Mouse (Mus musculus) limb, embryonic 13.5 days (tissue): ENCODE measurements around the gene Lamtor2. TPM values are rescaled to one million over a fixed set of nuclear protein-coding genes. Genes with fewer than 3 reads are reported as not detected.

Experiments
- ATAC-seq: fragments of 200-750 bp; cut with Nextera tagmentation; 2 replicates; pipeline ENCODE4 v1.8.0; 2017; ENCODE audit warnings: low read depth, moderate number of reproducible peaks, moderate TSS enrichment; ENCODE audit not compliant: low FRiP score
- H3K27ac ChIP-seq: fragments of 300-500 bp; sonication (generic); 2 replicates; pipeline ENCODE4 v1.5.1; 2015; ENCODE audit warnings: inconsistent platforms, mild to moderate bottlenecking, moderate library complexity
- H3K27me3 ChIP-seq: fragments of 300-500 bp; sonication (generic); 2 replicates; pipeline ENCODE4 v1.6.1; 2015; ENCODE audit warnings: mild to moderate bottlenecking, inconsistent platforms
- H3K36me3 ChIP-seq: fragments of 300-500 bp; sonication (generic); 2 replicates; pipeline ENCODE4 v1.6.1; 2015; ENCODE audit warnings: inconsistent platforms, mild to moderate bottlenecking, moderate library complexity
- H3K4me1 ChIP-seq: fragments of 300-500 bp; sonication (generic); 2 replicates; pipeline ENCODE4 v1.6.1; 2015; ENCODE audit warnings: inconsistent platforms
- H3K4me2 ChIP-seq: fragments of 300-500 bp; sonication (generic); replicated peaks from 2 replicates; pipeline ENCODE4 v1.6.1; 2015; ENCODE audit warnings: inconsistent platforms, mild to moderate bottlenecking, moderate library complexity
- H3K4me3 ChIP-seq: fragments of 300-500 bp; sonication (generic); 2 replicates; pipeline ENCODE4 v1.5.1; 2015; ENCODE audit warnings: moderate library complexity, mild to moderate bottlenecking, inconsistent platforms
- H3K9ac ChIP-seq: fragments of 300-500 bp; sonication (generic); 2 replicates; pipeline ENCODE4 v1.6.1; 2015; ENCODE audit warnings: mild to moderate bottlenecking, inconsistent platforms
- H3K9me3 ChIP-seq: fragments of 300-500 bp; sonication (generic); 2 replicates; pipeline ENCODE4 v1.6.1; 2016; ENCODE audit warnings: inconsistent platforms
- WGBS: fragments of 180-500 bp; shearing (Covaris S2); methylation state at CpG from one replicate; pipeline ENCODE4 v1.1.7; 2015; 5-methylcytosine and 5-hydroxymethylcytosine counted together
- polyA plus RNA-seq: library from polyadenylated mRNA; unstranded; fragments of >200 nt; fragmentation: Nextera tagmentation; extraction: Ambion mirVana; gene quantifications from 2 replicates; pipeline ENCODE4 v1.2.1, GENCODE M21; 2015

Gene Lamtor2
- polyA plus RNA-seq, 1 experiment from 2014 or later, result 147 TPM

- no peak for ATAC-seq
- peaks cover 56% of the 10 kb centered on the region for H3K4me1 ChIP-seq
- H3K4me2 ChIP-seq, result no peak overlapping the region
- WGBS, result 76% methylated on average over 10 of the region's 10 CpGs
- H3K27me3 ChIP-seq, result no peaks in the 10 kb centered on the region
- H3K4me3 ChIP-seq, result no peak overlapping the region
- no peaks in the 10 kb centered on the region for H3K9me3 ChIP-seq
- H3K9ac ChIP-seq, result no peak overlapping the region
- H3K36me3 ChIP-seq, result no peaks in the 10 kb centered on the region
- H3K27ac ChIP-seq, result peak overlapping the region; percentile 84; the same call in 1 of the 2 replicates
Measured at GRCm38 (mm10) chr3:88514231-88515094, 38.4 kb downstream of the Lamtor2 start.

- peak overlapping the region; percentile 84; the same call in 1 of the 2 replicates for H3K27ac ChIP-seq
- H3K4me1 ChIP-seq, result peaks cover 60% of the 10 kb centered on the region
- no peaks in the 10 kb centered on the region for H3K36me3 ChIP-seq
- no peak overlapping the region; the same call in 1 of the 2 replicates for H3K4me2 ChIP-seq
- no peak overlapping the region for H3K4me3 ChIP-seq
- H3K9ac ChIP-seq, result no peak overlapping the region
- WGBS, result 74% methylated on average over 7 of the region's 7 CpGs
- ATAC-seq, result no peak
- H3K27me3 ChIP-seq, result no peaks in the 10 kb centered on the region
- no peaks in the 10 kb centered on the region for H3K9me3 ChIP-seq
Measured at GRCm38 (mm10) chr3:88513546-88514115, 39.2 kb downstream of the Lamtor2 start.

DNA sequence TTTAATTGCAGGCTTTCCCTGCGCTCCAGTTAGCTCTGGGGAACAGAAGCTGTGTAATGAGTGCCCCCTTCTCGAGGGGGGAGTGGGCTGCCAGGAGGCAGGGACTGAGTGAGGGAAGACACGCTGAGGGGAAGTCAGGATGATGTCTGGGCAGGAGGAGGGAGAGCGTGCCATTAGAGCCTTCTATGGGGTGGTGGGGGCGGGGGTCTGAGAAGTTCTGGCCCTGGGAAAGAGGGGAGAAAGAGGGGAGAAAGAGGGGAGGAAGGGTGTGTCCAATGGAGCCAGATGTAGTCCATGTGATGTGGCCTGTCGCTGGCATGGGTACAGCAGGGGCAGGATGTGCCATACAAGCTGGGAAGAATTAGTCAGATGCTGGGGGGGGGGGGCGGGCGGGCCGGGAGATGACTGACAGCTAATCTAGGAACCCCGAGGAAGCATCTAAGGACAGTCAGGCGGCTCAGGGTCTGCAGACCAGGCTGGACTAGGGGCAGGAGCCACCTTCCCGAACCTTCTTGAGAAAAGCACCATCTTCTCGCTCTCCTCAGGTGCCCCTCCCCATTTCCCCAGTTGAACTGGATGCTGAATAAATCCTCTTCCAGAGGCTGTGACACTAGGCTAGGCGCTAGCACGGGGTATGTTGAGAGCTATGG lies 39.9 kb downstream of the Lamtor2 start:
- H3K4me3 ChIP-seq, result no peak overlapping the region
- no peaks in the 10 kb centered on the region for H3K27me3 ChIP-seq
- 0 out of 2 replicates have a peak overlapping the region, but pooled peaks have one; percentile 21 for H3K9ac ChIP-seq
- H3K27ac ChIP-seq, result peak overlapping the region; percentile 84
- H3K4me1 ChIP-seq, result peaks cover 60% of the 10 kb centered on the region
- H3K36me3 ChIP-seq, result no peaks in the 10 kb centered on the region
- 0 out of 2 replicates have a peak, but pooled peaks have one; percentile 16 for ATAC-seq
- no peaks in the 10 kb centered on the region for H3K9me3 ChIP-seq
- H3K4me2 ChIP-seq, result peak overlapping the region; percentile 29
- WGBS, result 35% methylated on average over 13 of the region's 15 CpGs

GRCm38 (mm10) chr3:88512141-88512895 lies 40.6 kb downstream of the Lamtor2 start:
- peak overlapping the region; percentile 84 for H3K27ac ChIP-seq
- no peaks in the 10 kb centered on the region for H3K27me3 ChIP-seq
- H3K9ac ChIP-seq, result 0 out of 2 replicates have a peak overlapping the region, but pooled peaks have one; percentile 21
- H3K9me3 ChIP-seq, result no peaks in the 10 kb centered on the region
- no peak overlapping the region for H3K4me3 ChIP-seq
- peak overlapping the region; percentile 29 for H3K4me2 ChIP-seq
- 27% methylated on average over 6 of the region's 6 CpGs for WGBS
- H3K36me3 ChIP-seq, result no peaks in the 10 kb centered on the region
- H3K4me1 ChIP-seq, result peaks cover 60% of the 10 kb centered on the region
- no peak for ATAC-seq

GRCm38 (mm10) chr3:88511559-88511958 lies 41.3 kb downstream of the Lamtor2 start:
- Histone ChIP-seq H3K4me1 (peaks cover 67% of the 10 kb centered on the region), H3K27ac (peak overlapping the region; percentile 84), H3K9me3 (no peaks in the 10 kb centered on the region), H3K27me3 (no peaks in the 10 kb centered on the region), H3K4me3 (no peak overlapping the region), H3K36me3 (no peaks in the 10 kb centered on the region), H3K9ac (no peak overlapping the region), H3K4me2 (no peak overlapping the region)
- WGBS, result 49% methylated on average over 4 of the region's 4 CpGs
- no peak for ATAC-seq

GRCm38 (mm10) chr3:88510421-88511289 lies 42.2 kb downstream of the Lamtor2 start:
- Histone ChIP-seq H3K4me2 (peak overlapping the region; percentile 62), H3K4me1 (peaks cover 74% of the 10 kb centered on the region), H3K27me3 (no peaks in the 10 kb centered on the region), H3K4me3 (peak overlapping the region; percentile 40), H3K36me3 (no peaks in the 10 kb centered on the region), H3K9me3 (no peaks in the 10 kb centered on the region), H3K27ac (peak overlapping the region; percentile 94), H3K9ac (peak overlapping the region; percentile 59)
- ATAC-seq, result no peak
- WGBS, result 43% methylated on average over 13 of the region's 13 CpGs

DNA sequence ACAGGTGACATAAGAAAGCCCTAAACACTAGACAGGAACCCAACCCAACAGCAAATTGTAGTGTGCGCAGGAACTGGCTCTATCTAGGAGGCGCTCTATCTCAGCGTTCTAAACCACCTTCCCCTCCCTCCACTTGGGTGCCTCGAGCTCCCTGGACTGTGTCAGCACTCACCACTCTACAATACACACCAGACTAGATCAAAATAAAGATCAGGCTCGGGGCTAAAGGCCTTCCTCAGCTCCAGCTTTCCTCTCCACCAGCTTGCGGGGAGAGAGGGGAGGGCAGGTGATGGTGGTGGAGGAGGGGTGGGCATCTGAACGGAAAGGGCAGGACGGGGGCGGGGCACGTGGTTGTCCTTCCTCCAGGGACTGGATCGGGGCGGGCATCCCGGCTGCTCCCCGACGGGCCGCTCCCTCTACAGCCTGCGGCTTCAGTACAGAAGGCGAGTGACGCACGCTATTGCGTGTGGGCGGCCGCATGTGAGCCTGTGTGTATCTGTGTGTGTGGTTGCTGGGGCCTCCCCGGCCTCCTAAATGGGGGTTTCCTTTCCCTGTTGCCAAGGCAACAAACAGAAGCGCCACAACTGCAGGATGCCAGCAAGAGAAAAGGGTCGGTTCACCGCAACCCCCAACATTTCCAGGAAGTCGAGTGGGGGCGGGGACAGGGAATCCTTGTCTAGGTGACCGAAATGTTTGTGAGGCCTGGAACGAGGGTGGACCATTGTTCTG lies 43.0 kb downstream of the Lamtor2 start, which contains the start of gene Lmna:
TSS of gene Lmna (minus strand) at position 265 of the 729 bp plus-strand sequence.
- Histone ChIP-seq H3K4me3 (peak within 1 kb of the TSS; percentile 40), H3K4me1 (peaks cover 80% of the 10 kb centered on the region)
- peak; percentile 92 for ATAC-seq

GRCm38 (mm10) chr3:88509250-88509649 lies 43.6 kb downstream of the Lamtor2 start:
- Histone ChIP-seq H3K27ac (peak overlapping the region; percentile 94), H3K9me3 (no peaks in the 10 kb centered on the region), H3K27me3 (no peaks in the 10 kb centered on the region), H3K4me2 (peak overlapping the region; percentile 62), H3K4me1 (peaks cover 79% of the 10 kb centered on the region), H3K9ac (peak overlapping the region; percentile 59; the same call in 1 of the 2 replicates), H3K36me3 (no peaks in the 10 kb centered on the region), H3K4me3 (peak overlapping the region; percentile 40)
- WGBS, result 52% methylated on average over 3 of the region's 3 CpGs
- ATAC-seq, result no peak

More for the DNA sequence above, 43.0 kb downstream of the Lamtor2 start, which contains the start of gene Lmna:
- Histone ChIP-seq H3K36me3 (no peaks in the 10 kb centered on the region), H3K4me2 (peak within 1 kb of the TSS; percentile 62), H3K9me3 (no peaks in the 10 kb centered on the region), H3K27me3 (no peaks in the 10 kb centered on the region), H3K27ac (peak within 1 kb of the TSS; percentile 94), H3K9ac (peak within 1 kb of the TSS; percentile 59)
- WGBS, result 1% methylated on average over 31 of the region's 31 CpGs

DNA sequence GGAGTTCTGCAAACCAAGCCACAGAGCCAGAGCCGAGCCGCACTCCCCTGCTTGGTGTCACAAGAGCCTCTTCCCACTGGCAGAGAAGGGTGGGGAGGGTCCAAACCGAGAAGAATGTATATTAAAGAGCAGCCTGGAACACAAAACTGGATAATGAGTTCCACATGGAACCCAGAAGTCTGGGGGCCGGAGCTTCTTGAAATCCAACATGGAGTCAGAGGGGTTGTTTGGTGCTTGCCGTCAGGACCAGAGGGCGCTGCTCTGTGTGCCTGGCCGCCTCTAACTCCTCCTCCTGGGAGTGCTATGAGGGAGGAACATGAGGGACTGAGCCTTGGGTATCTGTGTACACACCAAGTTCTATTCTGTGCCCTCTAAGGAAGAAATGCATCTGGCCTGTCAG lies 47.1 kb downstream of the Lamtor2 start:
- no peak overlapping the region for H3K4me3 ChIP-seq
- no peak for ATAC-seq
- WGBS, result 27% methylated on average over 7 of the region's 7 CpGs
- H3K9ac ChIP-seq, result no peak overlapping the region; the same call in 1 of the 2 replicates
- no peaks in the 10 kb centered on the region for H3K36me3 ChIP-seq
- peak overlapping the region; percentile 31 for H3K4me2 ChIP-seq
- peak overlapping the region; percentile 85 for H3K27ac ChIP-seq
- H3K27me3 ChIP-seq, result no peaks in the 10 kb centered on the region
- H3K9me3 ChIP-seq, result no peaks in the 10 kb centered on the region
- H3K4me1 ChIP-seq, result peaks cover 79% of the 10 kb centered on the region

GRCm38 (mm10) chr3:88505081-88505480 lies 47.8 kb downstream of the Lamtor2 start:
- 50% methylated on average over 6 of the region's 6 CpGs for WGBS
- no peaks in the 10 kb centered on the region for H3K27me3 ChIP-seq
- peak overlapping the region; percentile 31 for H3K4me2 ChIP-seq
- H3K9me3 ChIP-seq, result no peaks in the 10 kb centered on the region
- peak overlapping the region; percentile 85 for H3K27ac ChIP-seq
- no peak overlapping the region; the same call in 1 of the 2 replicates for H3K9ac ChIP-seq
- ATAC-seq, result no peak
- no peak overlapping the region for H3K4me3 ChIP-seq
- H3K4me1 ChIP-seq, result peaks cover 78% of the 10 kb centered on the region
- peaks cover 1% of the 10 kb centered on the region; the same call in 1 of the 2 replicates for H3K36me3 ChIP-seq
